Mouse (Mus musculus) thymus, postnatal 14 days (tissue): Measurements from ENCODE around the gene Selplg.
"Not testable (repeated sequence)": the region's sequence is repeated elsewhere in the genome, so short reads cannot be mapped to it uniquely, and the experiment has no call there.

Source experiments
- DNase-seq: peaks from one replicate; pipeline ENCODE4 v3.0.0; 2021

The Selplg gene

DNA sequence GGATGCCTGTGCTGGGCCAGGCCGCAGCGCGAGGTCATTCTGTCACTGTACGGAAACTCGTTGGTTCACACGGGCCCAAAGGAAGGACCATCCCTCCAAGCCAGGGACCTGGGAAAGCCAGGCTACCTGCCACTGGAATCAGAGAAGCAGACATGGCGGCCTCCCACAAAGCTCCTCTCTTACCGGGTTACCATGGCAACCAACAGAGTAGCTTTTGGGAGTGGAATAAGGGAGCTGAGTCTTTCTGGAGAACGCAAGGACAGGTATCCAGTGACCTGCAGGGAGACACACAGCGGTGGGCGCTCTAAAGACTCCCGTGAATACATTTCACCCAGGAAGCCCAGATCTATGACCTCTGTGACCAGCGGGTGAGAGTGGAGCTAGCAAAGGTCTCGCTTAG, 13.9 kb downstream of the Selplg start:
- no peak for DNase-seq

DNA sequence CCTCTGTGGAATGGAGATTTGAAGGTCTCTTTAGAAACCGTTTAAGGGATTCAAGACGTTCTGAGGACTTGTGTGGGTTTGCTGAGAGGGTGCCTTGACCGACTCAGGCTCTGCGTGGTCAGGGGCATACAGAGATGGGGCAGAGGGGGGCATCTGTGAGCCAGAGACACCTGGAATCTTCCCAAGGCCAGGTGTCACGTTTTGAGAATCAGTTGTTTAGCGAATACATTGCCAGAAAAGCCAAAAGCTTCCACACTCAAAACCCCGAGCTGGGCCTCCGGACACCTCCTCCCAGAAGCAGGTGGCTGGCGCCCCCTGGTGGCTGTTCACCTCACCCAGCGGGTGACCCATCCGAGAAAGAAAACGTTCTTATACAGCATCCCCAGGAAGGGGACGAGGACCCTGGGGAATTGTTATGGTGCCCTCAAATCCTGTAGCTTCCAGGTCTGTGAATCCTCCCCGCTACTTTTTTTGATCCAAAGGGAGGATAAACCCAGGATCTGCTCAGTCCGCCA, 16.7 kb downstream of the Selplg start:
- DNase-seq = peak; percentile 84

DNA sequence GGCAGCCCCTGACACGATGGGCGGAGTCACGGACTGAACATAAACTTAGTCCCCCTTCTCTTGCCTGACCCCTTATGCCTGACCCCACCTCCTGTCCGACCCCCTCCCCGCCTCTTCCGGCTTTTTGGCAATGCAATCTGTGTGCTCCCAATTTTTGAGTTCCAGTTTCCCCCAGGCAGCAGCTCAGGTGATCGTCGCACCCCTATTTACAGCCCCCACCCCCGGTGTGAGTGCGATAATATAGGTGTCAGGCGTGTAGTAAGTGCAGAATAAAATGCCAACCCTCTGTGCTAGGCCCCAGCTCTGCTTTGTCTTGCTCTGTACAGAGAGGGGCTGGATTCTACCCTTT, 17.4 kb downstream of the Selplg start:
- DNase-seq = no peak

DNA sequence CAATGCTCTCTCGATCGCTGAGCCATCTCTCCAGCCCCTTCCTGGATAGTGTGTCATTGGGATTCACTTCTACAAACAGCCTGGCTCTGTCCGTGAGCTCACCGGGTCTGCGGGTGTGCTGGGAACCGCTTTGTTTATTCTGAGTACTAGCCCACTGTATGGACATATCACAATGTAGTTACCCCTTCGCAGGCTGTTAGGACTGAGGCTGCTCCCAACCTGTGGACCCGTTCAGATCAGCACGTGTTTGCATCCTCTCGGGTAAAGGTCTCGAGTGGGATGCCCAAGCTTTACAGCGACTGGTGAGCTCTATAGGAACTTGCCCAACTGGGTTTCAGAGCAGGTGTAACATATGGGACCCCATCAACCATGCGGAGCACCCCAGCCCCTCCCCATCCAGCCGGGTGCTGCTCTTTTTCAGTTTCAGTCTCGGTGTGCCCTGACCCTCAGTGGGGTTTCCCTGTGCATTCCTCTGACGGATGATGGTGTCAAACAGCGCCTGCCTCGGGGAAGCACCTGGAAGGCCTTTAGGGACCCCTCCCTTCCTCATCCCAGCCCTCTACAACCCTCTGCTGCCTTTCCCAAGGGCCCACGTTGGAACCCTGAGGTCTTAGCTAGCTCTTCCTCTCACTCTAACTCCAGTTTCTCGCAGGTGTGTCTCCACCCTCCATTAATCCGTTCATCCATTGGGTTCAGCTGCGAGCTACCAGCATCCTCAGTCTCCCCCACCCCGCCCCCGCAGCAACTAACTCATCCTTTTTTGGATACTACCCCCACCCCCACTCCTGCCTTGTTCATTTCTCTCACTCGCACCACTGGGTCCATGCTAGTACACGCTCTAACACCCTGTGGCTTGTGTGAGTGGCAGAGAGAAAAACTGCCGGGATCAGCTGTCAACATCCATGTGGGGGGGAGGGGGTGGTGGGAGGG, 18.1 kb downstream of the Selplg start:
- no peak for DNase-seq

DNA sequence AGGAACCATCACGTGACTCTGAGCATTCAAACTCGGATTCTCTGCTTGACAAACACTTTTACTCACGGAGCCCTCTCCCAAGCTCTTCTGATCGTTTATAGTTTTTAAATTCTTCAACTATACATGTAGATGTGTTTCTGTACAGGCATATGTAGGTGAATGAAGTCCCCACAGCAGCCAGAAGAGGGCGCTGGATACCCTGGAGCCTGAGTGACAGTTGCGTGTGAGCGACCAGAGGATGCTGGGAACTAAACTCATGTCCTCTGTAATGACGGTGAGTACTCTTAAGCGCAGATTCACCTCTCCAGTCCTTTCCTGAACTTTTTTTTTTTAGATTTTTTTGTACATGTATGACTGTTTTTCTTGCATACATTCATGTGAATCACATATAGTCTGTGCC, 18.8 kb downstream of the Selplg start:
- no peak for DNase-seq

DNA sequence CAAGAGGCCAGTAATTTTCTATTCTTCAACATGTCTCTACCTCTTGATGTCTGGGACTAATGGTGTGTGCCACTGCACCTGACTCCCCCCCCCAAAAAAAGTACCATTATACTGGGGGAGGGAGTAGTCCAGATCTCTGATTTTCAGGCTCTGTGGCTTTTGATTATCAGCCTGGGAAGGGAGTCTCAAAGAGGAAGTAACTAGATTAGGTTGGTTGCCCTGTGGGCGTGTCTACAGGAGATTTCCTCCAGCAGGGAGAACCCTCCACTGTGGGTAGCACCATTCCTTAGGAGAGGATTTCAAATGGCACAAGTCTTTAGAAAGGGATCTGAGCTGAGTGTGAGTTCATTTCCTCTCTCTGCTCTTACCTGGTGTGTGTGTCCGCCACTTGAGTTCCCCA, 19.8 kb downstream of the Selplg start:
- DNase-seq = no peak

DNA sequence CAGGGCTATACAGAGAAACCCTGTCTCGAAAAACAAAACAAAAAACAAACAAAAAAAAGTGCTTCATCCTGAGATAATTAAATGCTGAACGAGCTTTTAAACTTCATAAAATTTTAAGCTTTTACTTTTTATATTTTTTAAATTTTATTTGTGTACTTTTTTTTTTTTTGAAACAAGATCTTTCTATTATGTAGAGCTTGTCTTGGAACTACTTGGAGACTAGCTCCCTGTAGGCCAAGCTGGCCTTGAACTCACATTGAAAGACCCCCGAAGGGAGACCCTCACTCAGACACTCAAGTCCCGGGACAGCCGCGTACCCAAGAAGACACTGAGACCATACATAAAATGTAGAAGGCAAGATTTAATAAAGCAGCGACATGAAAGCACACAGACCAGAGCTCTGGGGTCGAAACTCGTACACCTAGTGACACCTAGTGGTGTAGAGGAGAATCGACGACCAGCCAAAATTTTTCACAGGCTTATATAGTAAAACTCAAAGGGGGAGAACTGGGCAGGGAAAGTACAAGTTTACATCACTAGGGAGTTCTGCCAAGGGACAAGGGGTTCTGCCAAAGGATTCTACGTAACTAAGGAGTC, 20.5 kb downstream of the Selplg start:
- DNase-seq = not testable (repeated sequence)

DNA sequence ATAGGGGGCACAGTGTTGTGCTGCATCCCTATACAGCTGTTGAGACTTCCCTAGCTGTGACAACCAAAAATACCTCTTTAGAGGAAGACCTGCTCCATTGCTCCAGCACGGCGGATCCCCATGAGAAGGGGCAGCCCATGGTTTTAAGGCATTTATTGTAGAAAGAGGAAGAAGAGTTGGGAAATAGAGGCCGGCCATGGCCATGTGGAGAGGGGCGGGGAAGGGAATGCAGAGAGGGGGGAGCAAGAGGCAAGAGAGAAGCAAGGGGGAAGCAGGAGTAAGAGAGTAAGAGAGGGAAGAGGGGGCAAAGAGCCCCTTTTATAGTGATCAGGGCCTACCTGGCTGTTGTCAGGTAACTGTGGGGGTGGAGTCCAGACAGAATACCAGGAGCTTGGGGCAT, 22.3 kb downstream of the Selplg start:
- DNase-seq = no peak

DNA sequence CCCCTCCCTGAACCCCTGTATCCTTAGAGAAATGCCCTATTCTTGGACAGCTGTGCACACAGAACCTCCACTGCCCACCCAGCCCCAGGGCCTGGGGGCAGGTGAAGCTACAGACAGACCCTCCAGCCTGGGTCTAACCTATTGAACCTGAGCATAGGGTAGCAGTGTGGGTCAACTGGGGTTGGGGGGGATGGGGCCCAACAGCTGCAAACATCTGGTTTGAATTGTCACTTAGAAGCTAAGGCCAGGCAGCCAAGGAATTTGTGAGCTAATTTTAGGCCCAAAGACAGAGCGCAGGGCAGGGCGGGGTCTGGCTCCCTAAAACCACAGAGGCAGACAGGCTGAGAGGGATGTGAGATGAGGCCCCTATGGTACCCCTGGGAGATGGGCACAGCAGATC, 24.3 kb downstream of the Selplg start:
- DNase-seq = no peak

DNA sequence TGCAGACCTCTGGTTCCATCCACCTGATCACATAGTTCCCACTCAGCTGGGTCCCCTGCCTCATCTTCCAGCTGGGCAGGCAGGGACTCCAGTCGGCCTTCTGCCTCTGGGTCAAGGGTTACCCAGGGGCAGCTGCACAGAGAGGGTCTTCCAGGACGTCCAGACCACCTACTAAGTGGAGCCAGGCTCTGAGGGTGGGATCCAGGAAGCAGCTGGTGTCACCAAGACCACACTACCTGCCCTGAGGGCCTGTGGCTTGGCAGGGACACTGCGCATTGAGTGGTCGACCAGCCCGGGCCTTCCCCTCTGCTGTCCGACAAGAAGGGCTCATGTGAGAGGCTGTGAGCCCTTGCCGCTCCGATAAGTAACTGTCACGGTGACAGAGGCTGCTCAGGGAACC, 24.7 kb downstream of the Selplg start:
- DNase-seq = no peak

DNA sequence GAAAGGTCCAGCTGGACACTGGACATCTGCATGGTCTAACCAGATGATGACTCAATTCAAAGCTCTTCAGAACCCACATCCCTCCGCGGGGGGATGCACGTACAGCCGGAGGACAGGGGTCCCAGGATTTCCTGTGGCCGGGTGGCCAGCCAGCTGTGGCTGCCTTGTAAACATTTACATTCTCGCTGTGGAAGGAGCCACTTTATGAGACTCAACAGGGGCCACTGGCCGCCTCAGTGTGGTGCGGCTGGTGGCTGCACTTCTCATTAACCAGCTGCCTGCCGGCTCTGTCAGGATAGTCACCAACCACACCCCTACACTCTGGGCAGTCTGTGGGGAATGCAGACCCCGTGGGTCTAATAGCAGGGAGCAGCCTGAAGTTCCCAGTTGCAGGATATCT, 26.0 kb downstream of the Selplg start:
- DNase-seq = no peak

DNA sequence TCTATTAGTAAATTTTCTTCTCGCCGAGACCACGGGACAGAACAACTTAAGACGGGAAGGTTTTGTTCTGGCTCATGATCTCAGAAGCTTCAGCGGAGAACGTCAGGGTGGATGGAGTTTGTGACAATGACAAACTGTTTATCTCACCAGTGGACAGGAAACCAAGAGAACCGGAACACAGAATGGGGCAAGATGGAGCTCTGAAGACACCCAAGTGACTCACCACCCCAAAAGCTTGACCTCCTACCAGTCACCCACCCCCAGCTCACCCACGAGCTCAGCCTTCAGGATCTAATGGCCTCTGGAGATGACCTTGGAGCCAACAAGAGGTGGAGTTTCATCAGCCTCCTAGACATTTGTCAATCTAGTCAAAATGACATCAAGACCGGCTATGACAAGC, 27.1 kb downstream of the Selplg start:
- DNase-seq = no peak

DNA sequence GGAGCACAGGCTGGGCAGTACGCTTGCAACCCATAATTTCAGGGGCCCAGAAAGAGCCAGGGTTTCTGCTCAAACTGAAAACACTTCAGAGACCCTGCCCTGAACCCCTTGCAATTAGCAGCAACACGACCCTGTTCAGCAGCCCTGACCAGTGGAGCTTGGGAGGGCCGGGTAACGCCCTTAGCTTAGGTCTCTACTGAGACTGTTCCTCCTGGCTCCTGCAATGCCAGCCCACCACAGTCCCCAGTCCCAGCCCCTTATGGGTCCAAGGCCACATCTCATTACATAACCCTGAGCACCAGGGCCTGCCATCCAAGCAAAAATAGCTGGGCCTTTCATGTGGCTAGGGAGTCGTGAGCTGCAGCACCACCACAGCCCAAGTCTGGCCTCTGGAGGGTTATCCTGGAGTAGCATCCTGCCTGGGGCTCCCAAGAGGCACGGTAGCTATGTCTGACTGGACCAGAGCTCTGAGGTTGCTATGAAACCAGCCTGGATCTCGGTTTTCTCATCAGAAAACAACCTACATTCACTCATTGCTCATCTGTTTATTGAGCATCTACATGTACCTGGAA, 28.0 kb downstream of the Selplg start:
- no peak for DNase-seq

DNA sequence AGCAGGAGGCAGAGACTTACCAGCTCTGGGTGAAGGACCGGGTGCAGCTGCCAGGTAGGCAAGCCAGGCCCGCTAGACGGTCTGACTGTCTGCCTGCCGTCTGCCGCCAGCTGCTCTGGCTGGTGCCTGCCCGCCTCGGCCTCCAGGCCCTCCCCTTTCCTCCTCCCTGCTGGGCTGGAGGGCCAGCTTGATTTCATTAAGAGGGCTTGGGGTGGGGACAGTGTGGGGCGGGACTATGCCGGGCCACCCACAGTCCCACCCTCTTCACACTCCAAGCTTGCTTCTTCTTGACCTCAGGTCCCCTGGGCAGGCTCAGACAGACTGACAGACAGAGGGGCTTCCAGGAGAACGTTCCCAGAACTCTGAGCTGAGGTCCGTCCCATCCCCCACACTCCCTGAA, 32.2 kb downstream of the Selplg start, which contains the start of gene Tmem119:
Gene Tmem119 (minus strand): TSS at position 237 of the 400 bp plus-strand sequence.
- no peak for DNase-seq

DNA sequence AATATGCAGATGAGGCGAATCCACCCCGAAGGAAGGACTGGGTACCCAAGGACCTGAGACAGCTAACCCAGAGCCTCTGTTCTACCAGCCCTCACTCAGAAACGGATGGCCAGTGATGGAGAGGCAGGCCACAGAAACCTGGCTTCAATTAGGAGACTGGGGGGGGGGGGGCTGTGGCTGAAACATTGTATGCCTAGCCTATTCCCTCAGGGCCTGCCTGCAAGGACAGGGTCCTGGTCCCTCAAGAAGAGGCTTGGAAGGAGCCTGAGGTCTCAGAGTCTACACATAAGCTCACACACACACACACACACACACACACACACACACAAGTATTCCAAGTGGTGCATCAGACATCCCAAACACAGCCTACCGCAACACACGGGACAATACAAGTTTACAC, 32.8 kb downstream of the Selplg start:
- no peak for DNase-seq

DNA sequence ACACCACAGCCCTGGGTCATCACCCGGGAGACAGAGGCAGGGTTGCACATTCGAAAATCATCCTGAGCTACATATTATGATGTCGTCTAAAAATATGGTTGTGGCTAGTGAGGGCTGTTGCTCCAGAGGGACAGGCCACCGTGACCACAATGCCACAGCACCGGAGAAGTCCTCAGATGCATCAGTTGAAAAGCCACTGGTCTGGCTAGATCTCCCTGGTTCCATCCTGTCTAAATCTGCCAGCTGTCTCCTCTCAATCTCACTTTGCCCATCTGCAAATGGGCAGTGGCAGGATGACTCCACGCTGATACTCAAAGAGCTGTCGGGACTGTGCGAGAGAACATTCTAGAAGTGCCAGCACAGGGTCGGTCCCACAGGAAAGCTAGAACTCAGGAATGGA, 33.9 kb downstream of the Selplg start:
- DNase-seq = no peak

DNA sequence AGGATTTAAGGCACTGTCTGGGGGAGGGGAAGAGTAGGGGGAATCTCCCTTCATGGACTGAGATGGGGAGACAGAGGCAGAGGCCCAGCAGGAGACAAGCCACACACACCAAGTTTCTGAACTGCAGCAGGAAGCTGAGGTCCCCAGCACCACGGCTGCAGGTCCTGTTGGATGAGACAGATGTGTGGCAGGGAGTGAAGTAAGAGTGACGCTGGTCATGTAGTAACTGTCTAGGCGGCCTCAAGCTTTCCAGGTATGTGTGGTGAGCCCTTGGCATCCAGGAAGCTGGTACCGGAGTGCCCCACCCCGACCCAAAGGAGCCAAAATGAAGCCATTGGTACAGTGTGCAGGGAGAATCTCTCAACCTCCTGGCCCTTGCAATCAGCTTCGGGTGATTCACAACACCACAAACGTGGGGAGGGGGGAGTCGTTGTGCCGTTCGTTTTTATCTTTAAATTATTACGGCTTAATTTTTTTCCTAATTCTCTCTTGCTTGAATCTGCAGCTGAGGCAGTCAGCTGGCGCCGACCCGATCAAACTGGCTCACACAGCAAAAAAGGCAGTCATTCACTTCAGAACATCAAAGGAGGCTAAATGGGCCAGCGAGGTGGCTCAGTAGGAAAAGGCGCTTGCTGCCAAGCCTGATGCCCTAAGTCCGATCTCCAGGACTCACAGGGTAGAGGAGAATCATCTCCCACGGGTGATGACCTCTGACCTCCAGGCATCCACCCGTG, 35.1 kb downstream of the Selplg start:
- DNase-seq = no peak

DNA sequence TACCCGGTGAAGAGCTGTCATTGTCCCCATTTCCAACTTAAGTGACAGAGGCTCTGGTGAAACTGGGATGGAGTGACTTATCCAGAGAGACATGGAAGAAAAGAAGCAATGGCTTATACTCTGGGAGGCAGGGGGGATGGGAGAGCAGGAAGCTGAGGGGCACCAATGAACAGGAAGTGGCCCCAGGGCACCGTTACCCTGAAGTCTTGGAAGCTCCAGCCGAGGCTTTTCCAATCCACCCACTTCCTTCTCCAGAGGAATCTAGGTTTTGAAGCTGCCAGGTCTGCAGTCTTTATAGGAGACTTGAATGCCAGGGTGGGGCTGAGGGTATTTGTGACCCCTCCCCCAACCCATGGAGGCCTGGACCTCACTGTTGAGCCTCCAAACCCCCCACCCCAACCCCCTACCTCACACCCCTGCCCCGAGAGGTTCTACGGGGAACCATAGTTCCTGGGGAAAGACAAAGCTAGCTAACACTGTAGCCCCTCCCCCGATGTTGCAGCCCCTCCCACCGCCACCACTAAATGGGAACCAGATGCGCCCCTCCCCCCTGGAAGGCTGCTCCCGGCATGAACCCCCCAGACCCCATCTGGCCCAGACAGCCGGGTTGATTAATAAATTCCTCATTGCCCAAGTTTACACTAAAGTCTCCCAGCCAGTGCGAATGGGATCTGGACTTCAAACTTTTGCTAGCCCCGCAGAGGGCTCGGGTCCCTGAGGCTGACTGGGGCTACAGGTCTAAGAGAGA, 35.9 kb downstream of the Selplg start:
- peak; percentile 39 for DNase-seq

DNA sequence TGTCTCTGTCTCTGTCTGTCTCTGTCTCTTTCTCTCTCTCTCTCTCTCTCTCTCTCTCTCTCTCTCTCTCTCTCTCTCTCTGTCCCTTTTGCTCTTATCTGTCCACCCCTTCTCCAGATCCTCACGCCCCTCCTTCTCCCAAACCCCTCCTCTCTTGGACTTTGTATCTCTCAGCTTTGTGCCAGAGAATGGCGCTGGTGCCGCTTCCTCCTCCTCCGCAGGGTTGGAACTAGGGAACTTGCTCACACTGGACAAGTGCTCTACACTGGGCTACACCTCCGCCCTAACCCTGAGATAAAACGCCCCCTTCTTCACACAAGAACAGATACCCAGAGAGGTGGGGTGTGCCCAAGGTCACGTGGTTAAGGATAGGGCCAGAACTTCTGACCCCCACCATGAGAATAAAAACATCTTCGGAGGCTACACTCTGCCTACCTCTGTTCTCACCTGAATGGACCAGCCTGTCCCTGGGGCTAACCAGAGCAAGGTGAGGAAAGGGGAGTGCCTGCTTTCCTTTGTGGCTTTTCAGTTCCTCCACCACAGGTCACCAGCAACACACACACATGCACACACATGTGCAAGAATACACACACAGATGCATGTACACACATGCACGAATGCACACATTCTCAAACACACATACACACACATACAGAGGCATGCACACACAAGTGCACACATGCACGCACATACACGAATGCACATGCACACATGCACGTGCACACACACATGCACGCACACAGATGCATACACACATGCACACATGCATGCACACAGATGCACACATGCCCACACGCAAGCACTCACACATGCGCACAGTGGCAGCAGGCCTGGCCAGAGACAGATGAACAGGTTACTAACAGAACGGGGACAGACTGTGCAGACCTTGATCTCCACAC, 41.0 kb downstream of the Selplg start:
- no peak for DNase-seq

DNA sequence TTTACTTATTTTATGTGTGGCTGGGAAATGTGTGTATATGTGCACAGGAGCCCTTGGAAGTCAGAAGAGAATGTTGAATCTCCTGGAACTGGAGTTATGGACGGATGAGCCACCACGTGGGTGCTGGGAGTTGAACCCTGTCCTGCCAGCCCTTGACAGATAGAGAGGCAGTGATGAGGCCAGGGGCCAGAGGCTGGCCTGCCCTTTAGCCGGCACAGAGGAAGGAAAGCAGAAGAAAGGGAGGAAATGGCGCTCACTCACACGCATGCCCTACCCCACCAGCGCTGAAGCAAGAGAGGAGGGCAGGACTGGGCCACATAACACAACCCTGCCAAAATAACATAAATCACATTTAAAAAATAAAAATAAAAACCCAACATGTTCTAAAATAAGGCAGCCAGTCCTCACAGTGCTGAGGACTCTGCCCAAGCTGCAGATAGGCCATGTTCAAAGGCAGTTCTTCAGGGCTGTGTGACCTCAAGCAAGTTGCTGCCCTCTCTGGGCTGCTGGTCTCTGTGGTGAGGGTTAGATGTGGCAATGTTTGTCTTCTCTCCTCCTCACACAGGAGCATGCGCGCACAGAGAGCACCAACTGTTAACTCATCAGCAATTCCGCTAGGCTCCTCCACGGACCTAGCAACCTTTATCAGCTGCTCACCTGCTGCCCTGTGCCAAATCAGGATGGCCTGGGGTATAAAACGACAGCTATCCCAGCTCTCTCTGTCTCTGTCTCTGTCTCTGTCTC, 41.8 kb downstream of the Selplg start:
- no peak for DNase-seq
